Mouse (Mus musculus) midbrain, embryonic 14.5 days (tissue): ENCODE results near the gene Tatdn3. TPM values are rescaled to one million over a fixed set of nuclear protein-coding genes. Genes with fewer than 3 reads are reported as not detected.

ENCODE experiments used
- ATAC-seq: fragments of 200-750 bp; cut with Nextera tagmentation; 2 replicates; pipeline ENCODE4 v1.8.0; 2017; ENCODE audit warnings: moderate number of reproducible peaks, moderate library complexity; ENCODE audit not compliant: low FRiP score, low TSS enrichment
- DNase-seq: peaks from one replicate; pipeline ENCODE4 v3.0.0-alpha.2; 2015
- H3K27ac ChIP-seq: fragments of 300-500 bp; sonication (generic); replicated peaks from 2 replicates; pipeline ENCODE4 v1.5.1; 2014; ENCODE audit warnings: mild to moderate bottlenecking, low read depth, low read length, moderate library complexity
- H3K27me3 ChIP-seq: fragments of 300-500 bp; sonication (generic); 2 replicates; pipeline ENCODE4 v1.6.1; 2014; ENCODE audit warnings: low read length, control low read depth, mixed read lengths; ENCODE audit not compliant: control insufficient read depth, insufficient read depth
- H3K36me3 ChIP-seq: fragments of 300-500 bp; sonication (generic); 2 replicates; pipeline ENCODE4 v1.6.1; 2014; ENCODE audit warnings: low read length, control low read depth; ENCODE audit not compliant: control insufficient read depth, insufficient read depth
- H3K4me1 ChIP-seq: fragments of 300-500 bp; sonication (generic); 2 replicates; pipeline ENCODE4 v1.6.1; 2014; ENCODE audit warnings: mild to moderate bottlenecking, antibody characterized with exemption, low read length, control low read depth; ENCODE audit not compliant: control insufficient read depth, insufficient read depth
- H3K4me2 ChIP-seq: fragments of 300-500 bp; sonication (generic); 2 replicates; pipeline ENCODE4 v1.6.1; 2014; ENCODE audit warnings: mild to moderate bottlenecking, low read length, moderate library complexity
- H3K4me3 ChIP-seq: fragments of 300-500 bp; sonication (generic); replicated peaks from 2 replicates; pipeline ENCODE4 v1.5.1; 2014; ENCODE audit warnings: low read depth, low read length
- H3K9ac ChIP-seq: fragments of 300-500 bp; sonication (generic); replicated peaks from 2 replicates; pipeline ENCODE4 v1.6.1; 2014; ENCODE audit warnings: mild to moderate bottlenecking, low read length, moderate library complexity
- H3K9me3 ChIP-seq: fragments of 300-500 bp; sonication (generic); 2 replicates; pipeline ENCODE4 v1.6.1; 2016; ENCODE audit warnings: low read length, control low read depth, mixed read lengths; ENCODE audit not compliant: control insufficient read depth
- WGBS: fragments of 180-500 bp; shearing (Covaris S2); extraction: QIAGEN DNeasy Blood & Tissue Kit; methylation state at CpG from one replicate; pipeline ENCODE4 v1.1.7; 2014; 5-methylcytosine and 5-hydroxymethylcytosine counted together
- polyA plus RNA-seq: library from polyadenylated mRNA; unstranded; fragments of >200 nt; fragmentation: Nextera tagmentation; extraction: Ambion mirVana; gene quantifications from 2 replicates; pipeline ENCODE4 v1.2.1, GENCODE M21; 2014

The Tatdn3 gene
- 15.9 and 16.0 TPM in 2 replicates for polyA plus RNA-seq

- no peaks in the 10 kb centered on the region for H3K9me3 ChIP-seq
- no peaks in the 10 kb centered on the region for H3K27me3 ChIP-seq
- H3K27ac ChIP-seq: peak within 1 kb of the TSS; percentile 55; the same call in 1 of the 2 replicates
- H3K4me2 ChIP-seq: peak within 1 kb of the TSS; percentile 92
- H3K4me3 ChIP-seq: peak within 1 kb of the TSS; percentile 74
- under 1% methylated on average over 56 of the region's 56 CpGs for WGBS
- H3K4me1 ChIP-seq: peaks cover 9% of the 10 kb centered on the region
- no peaks in the 10 kb centered on the region for H3K36me3 ChIP-seq
- peak; percentile 88 for ATAC-seq
- peak; percentile 94 for DNase-seq
- H3K9ac ChIP-seq: peak within 1 kb of the TSS; percentile 75
Observed at GRCm38 (mm10) chr1:191062781-191063485, at the start of gene Tatdn3, which contains the start of gene Nsl1. Tatdn3 (minus strand) TSS chr1:191062932. Nsl1 (plus strand) TSS chr1:191063012.

GRCm38 (mm10) chr1:191111146-191111545 lies 48.4 kb upstream of the Tatdn3 start:
- WGBS: 71% methylated on average over 8 of the region's 8 CpGs
- DNase-seq: no peak
- no peak for ATAC-seq
- Histone ChIP-seq H3K4me3 (no peak overlapping the region), H3K4me1 (no peaks in the 10 kb centered on the region), H3K9ac (no peak overlapping the region), H3K27ac (no peak overlapping the region), H3K4me2 (no peak overlapping the region), H3K9me3 (no peaks in the 10 kb centered on the region), H3K27me3 (no peaks in the 10 kb centered on the region), H3K36me3 (no peaks in the 10 kb centered on the region)

GRCm38 (mm10) chr1:191109907-191110306 lies 47.2 kb upstream of the Tatdn3 start:
- ATAC-seq (no peak), DNase-seq (no peak)
- Histone ChIP-seq H3K4me1 (no peaks in the 10 kb centered on the region), H3K27ac (no peak overlapping the region), H3K9me3 (no peaks in the 10 kb centered on the region), H3K27me3 (no peaks in the 10 kb centered on the region), H3K4me3 (no peak overlapping the region), H3K4me2 (no peak overlapping the region), H3K9ac (no peak overlapping the region), H3K36me3 (no peaks in the 10 kb centered on the region)
- 89% methylated on average over 9 of the region's 9 CpGs for WGBS

- Histone ChIP-seq H3K27ac (no peak overlapping the region), H3K4me1 (no peaks in the 10 kb centered on the region), H3K9me3 (no peaks in the 10 kb centered on the region), H3K9ac (no peak overlapping the region), H3K36me3 (no peaks in the 10 kb centered on the region), H3K4me2 (no peak overlapping the region), H3K4me3 (no peak overlapping the region), H3K27me3 (no peaks in the 10 kb centered on the region)
- ATAC-seq (no peak), DNase-seq (no peak)
- 74% methylated on average over 10 of the region's 10 CpGs for WGBS
Observed at GRCm38 (mm10) chr1:191107306-191107705, 44.6 kb upstream of the Tatdn3 start.

GRCm38 (mm10) chr1:191105246-191105645 lies 42.5 kb upstream of the Tatdn3 start:
- Histone ChIP-seq H3K27me3 (0 out of 2 replicates have a peak, but pooled peaks cover 3% of the 10 kb centered on the region), H3K4me3 (no peak overlapping the region)

DNA sequence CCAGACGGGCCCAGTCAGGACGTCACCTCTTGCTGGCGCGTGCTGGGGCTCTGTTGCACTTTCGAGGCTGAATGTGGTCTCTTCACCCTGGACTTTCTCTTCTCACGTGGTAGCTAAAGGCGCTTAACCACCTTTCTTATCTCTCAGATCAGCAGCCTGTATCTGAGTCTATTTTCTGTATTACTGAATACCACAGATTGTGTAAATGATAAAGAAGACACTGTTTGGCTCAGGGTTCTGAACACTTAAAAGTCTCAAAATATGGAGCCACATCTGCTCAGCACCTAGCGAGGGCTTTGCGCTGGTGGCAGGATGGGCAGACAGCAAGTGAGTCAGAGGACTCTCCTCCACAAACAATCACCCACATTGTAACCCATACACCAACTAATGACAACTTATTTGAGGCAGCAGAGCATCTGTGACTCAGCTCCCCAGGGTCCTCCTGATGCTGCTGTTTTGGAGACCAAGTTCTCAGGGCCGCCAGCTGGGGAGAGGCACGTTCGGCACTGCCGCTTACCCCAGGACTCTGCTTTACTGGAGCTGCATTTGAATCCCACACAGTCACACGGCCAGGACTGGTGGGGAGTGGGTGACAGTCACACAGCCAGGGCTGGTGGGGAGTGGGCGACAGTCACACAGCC lies 40.1 kb upstream of the Tatdn3 start:
- no peak overlapping the region for H3K9ac ChIP-seq
- no peak overlapping the region for H3K27ac ChIP-seq
- H3K4me1 ChIP-seq: no peaks in the 10 kb centered on the region
- ATAC-seq (no peak), DNase-seq (no peak)
- peaks cover 11% of the 10 kb centered on the region; the same call in 1 of the 2 replicates for H3K27me3 ChIP-seq
- no peaks in the 10 kb centered on the region for H3K36me3 ChIP-seq
- no peak overlapping the region for H3K4me3 ChIP-seq
- H3K4me2 ChIP-seq: no peak overlapping the region
- 85% methylated on average over 15 of the region's 15 CpGs for WGBS
- H3K9me3 ChIP-seq: no peaks in the 10 kb centered on the region; the same call in 1 of the 2 replicates

More at GRCm38 (mm10) chr1:191105246-191105645, 42.5 kb upstream of the Tatdn3 start:
- Histone ChIP-seq H3K4me1 (no peaks in the 10 kb centered on the region), H3K4me2 (no peak overlapping the region), H3K9me3 (no peaks in the 10 kb centered on the region; the same call in 1 of the 2 replicates), H3K9ac (no peak overlapping the region), H3K27ac (no peak overlapping the region), H3K36me3 (no peaks in the 10 kb centered on the region)
- ATAC-seq (no peak), DNase-seq (no peak)
- WGBS: 82% methylated on average over 9 of the region's 9 CpGs

- H3K9ac ChIP-seq: no peak overlapping the region
- H3K4me1 ChIP-seq: no peaks in the 10 kb centered on the region
- H3K9me3 ChIP-seq: no peaks in the 10 kb centered on the region; the same call in 1 of the 2 replicates
- H3K27me3 ChIP-seq: peaks cover 22% of the 10 kb centered on the region; the same call in 1 of the 2 replicates
- DNase-seq: no peak
- H3K36me3 ChIP-seq: no peaks in the 10 kb centered on the region
- no peak overlapping the region for H3K4me3 ChIP-seq
- no peak overlapping the region for H3K4me2 ChIP-seq
- H3K27ac ChIP-seq: no peak overlapping the region
- ATAC-seq: no peak
- 85% methylated on average over 5 of the region's 5 CpGs for WGBS
Observed at GRCm38 (mm10) chr1:191099772-191100291, 37.1 kb upstream of the Tatdn3 start.

DNA sequence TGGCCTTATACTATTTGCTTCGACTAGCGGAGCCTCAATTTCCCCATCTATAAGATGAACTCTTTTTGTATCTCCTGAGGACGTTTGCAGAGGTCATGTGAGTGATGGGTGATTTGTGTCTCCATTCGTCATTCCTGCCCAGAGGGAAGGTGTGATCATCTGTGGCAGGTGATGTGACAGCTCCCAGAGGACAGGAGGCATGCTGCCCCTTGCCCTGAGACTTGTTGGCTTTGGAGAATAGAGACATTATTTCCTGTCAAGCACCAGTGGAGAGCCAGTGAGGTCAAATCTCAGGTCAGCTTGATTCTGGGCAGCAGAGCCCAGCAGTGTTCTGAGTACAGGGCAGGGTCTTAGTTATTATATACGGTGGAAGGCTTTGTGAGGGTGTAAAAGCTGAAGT lies 36.4 kb upstream of the Tatdn3 start:
- Histone ChIP-seq H3K27me3 (peaks cover 22% of the 10 kb centered on the region; the same call in 1 of the 2 replicates), H3K27ac (no peak overlapping the region), H3K4me1 (no peaks in the 10 kb centered on the region), H3K36me3 (no peaks in the 10 kb centered on the region), H3K9me3 (no peaks in the 10 kb centered on the region; the same call in 1 of the 2 replicates), H3K4me3 (no peak overlapping the region), H3K9ac (no peak overlapping the region), H3K4me2 (peak overlapping the region; percentile 99; the same call in 1 of the 2 replicates)
- ATAC-seq: no peak
- 33% methylated on average over 5 of the region's 5 CpGs for WGBS
- no peak for DNase-seq
